Mouse (Mus musculus): ENCODE results near the gene Ttc4. TPM values are rescaled to one million over a fixed set of nuclear protein-coding genes. Genes with fewer than 3 reads are reported as not detected.
A peak's percentile ranks its signal among the peaks of the same experiment; 100 is the strongest.

The Ttc4 gene
- 72.3 and 74.8 TPM in 2 replicates for polyA plus RNA-seq (2014; fragmentation: Nextera tagmentation; extraction: Ambion mirVana)

DNA sequence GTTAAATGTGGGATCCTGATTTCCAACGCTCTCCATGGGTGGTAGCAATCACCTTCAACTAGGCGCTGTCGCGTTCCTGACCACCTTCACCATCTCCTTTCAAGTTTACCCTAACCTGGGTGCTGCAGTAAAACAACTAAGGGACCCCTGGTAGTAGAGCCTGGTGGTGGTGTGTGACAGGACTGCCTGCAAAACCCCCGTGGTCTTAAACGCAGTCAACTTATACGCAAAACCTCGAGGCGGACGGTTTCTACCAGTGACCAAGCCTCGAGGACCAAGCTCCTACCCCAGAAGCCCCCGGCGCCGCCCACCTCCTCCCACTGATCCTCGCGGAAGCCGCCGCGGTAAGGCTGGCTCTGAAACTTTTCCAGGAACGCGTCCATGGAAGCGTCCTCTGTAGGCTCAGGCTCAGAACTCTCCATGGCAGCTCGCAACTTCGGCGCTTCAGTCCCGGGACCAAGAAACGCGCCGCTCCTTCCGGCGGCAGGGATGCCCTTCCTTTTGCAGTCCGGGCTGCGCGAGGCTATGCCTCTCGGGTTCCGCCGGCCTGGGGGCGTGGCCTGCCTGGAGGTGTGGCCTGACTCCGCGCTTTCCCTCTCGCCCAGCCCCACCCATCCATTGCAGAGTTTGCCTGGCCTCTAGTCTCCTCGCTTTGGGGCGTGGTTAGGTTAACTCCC, at the start of gene Ttc4:
Gene Ttc4 (minus strand): TSS at position 503 of the 677 bp plus-strand sequence.
- Histone ChIP-seq H3K4me3 (ENCODE audit: low read depth, low read length) (peak within 1 kb of the TSS; percentile 84), H3K4me1 (replicated peaks; ENCODE audit: control insufficient read depth, insufficient read depth, low read length) (peaks cover 19% of the 10 kb centered on the region), H3K9me3 (ENCODE audit: control insufficient read depth, low read length) (no peaks in the 10 kb centered on the region), H3K27me3 (replicated peaks; ENCODE audit: control insufficient read depth, insufficient read depth, low read length) (no peaks in the 10 kb centered on the region), H3K9ac (ENCODE audit: low read depth, low read length) (peak within 1 kb of the TSS; percentile 82), H3K4me2 (peak within 1 kb of the TSS; percentile 80), H3K36me3 (ENCODE audit: control insufficient read depth, insufficient read depth, low read length) (peaks cover 11% of the 10 kb centered on the region), H3K27ac (ENCODE audit: low read depth, low read length) (peak within 1 kb of the TSS; percentile 72; the same call in 1 of the 2 replicates)
- ATAC-seq (replicated peaks; ENCODE audit: low FRiP score) (peak; percentile 99), DNase-seq (ENCODE audit: low spot score) (peak; percentile 96)
- WGBS = under 1% methylated on average over 43 of the region's 43 CpGs

DNA sequence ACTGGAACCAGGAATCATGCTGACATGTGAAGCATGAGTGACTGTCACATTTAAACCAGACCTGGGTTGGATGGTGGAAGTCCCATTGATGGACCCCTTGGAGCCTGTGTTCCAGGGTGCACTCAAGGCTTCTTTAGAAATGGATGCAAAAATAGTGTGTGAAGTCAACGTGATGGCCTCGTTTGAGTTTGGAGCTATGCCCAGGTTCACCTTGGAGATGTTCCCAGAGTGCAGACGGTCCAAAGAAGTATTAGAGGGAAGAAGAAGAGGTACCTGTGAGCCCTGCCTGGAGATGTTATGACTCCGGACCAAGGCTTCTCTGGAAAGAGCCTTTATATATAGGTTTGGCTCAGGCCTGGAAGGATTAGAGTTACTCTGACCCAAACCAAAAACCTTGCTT, 41.9 kb upstream of the Ttc4 start:
- Histone ChIP-seq H3K4me3 (ENCODE audit: low read depth, low read length) (no peak overlapping the region), H3K36me3 (ENCODE audit: control insufficient read depth, insufficient read depth, low read length) (no peaks in the 10 kb centered on the region), H3K4me1 (replicated peaks; ENCODE audit: control insufficient read depth, insufficient read depth, low read length) (no peaks in the 10 kb centered on the region), H3K4me2 (no peak overlapping the region), H3K9me3 (ENCODE audit: control insufficient read depth, low read length) (no peaks in the 10 kb centered on the region), H3K9ac (ENCODE audit: low read depth, low read length) (no peak overlapping the region), H3K27me3 (replicated peaks; ENCODE audit: control insufficient read depth, insufficient read depth, low read length) (no peaks in the 10 kb centered on the region), H3K27ac (ENCODE audit: low read depth, low read length) (no peak overlapping the region)
- ATAC-seq (replicated peaks; ENCODE audit: low FRiP score) = no peak
- DNase-seq (ENCODE audit: low spot score) = no peak
- WGBS = 83% methylated on average over 4 of the region's 4 CpGs

DNA sequence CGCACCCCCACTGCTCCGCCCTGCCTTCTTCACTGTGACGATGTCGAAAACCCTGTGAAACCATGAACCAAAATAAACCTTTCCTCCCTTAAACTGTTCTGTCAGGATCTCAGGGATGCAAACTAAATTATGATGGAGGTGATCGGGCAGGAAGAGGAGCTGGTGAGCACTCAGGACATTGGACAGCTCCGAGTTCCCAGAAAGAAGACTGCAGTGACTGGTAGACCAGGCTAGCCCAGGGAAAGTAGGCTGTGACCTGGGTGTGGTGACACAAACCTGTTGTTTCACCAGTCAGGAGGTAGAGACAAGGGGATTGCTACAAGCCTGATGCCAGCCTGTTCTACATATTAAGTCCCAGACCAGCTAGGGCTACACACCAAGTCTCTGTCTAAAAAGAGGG, 34.9 kb upstream of the Ttc4 start:
- Histone ChIP-seq H3K27ac (ENCODE audit: low read depth, low read length) (no peak overlapping the region), H3K4me3 (ENCODE audit: low read depth, low read length) (no peak overlapping the region), H3K27me3 (replicated peaks; ENCODE audit: control insufficient read depth, insufficient read depth, low read length) (no peaks in the 10 kb centered on the region; the same call in 1 of the 2 replicates), H3K9me3 (ENCODE audit: control insufficient read depth, low read length) (no peaks in the 10 kb centered on the region), H3K4me2 (no peak overlapping the region), H3K4me1 (replicated peaks; ENCODE audit: control insufficient read depth, insufficient read depth, low read length) (no peaks in the 10 kb centered on the region), H3K36me3 (ENCODE audit: control insufficient read depth, insufficient read depth, low read length) (no peaks in the 10 kb centered on the region), H3K9ac (ENCODE audit: low read depth, low read length) (no peak overlapping the region)
- ATAC-seq (replicated peaks; ENCODE audit: low FRiP score) = no peak
- no peak for DNase-seq (ENCODE audit: low spot score)
- WGBS = 74% methylated on average over 6 of the region's 6 CpGs

GRCm38 (mm10) chr4:106708408-106708807, 29.7 kb upstream of the Ttc4 start:
- H3K9me3 ChIP-seq (ENCODE audit: control insufficient read depth, low read length) = no peaks in the 10 kb centered on the region
- ATAC-seq (replicated peaks; ENCODE audit: low FRiP score) (peak; percentile 47; the same call in 1 of the 2 replicates), DNase-seq (ENCODE audit: low spot score) (peak; percentile 81)
- peak overlapping the region; percentile 28 for H3K4me2 ChIP-seq
- no peaks in the 10 kb centered on the region; the same call in 1 of the 2 replicates for H3K27me3 ChIP-seq (replicated peaks; ENCODE audit: control insufficient read depth, insufficient read depth, low read length)
- no peaks in the 10 kb centered on the region for H3K4me1 ChIP-seq (replicated peaks; ENCODE audit: control insufficient read depth, insufficient read depth, low read length)
- H3K9ac ChIP-seq (ENCODE audit: low read depth, low read length) = no peak overlapping the region
- H3K27ac ChIP-seq (ENCODE audit: low read depth, low read length) = no peak overlapping the region
- WGBS = 5% methylated on average over 8 of the region's 8 CpGs
- H3K4me3 ChIP-seq (ENCODE audit: low read depth, low read length) = no peak overlapping the region
- H3K36me3 ChIP-seq (ENCODE audit: control insufficient read depth, insufficient read depth, low read length) = no peaks in the 10 kb centered on the region

- H3K36me3 ChIP-seq (ENCODE audit: control insufficient read depth, insufficient read depth, low read length) = no peaks in the 10 kb centered on the region
- H3K27ac ChIP-seq (ENCODE audit: low read depth, low read length) = no peak overlapping the region
- H3K4me1 ChIP-seq (replicated peaks; ENCODE audit: control insufficient read depth, insufficient read depth, low read length) = no peaks in the 10 kb centered on the region
- ATAC-seq (replicated peaks; ENCODE audit: low FRiP score) (peak; percentile 45; the same call in 1 of the 2 replicates), DNase-seq (ENCODE audit: low spot score) (no peak)
- H3K27me3 ChIP-seq (replicated peaks; ENCODE audit: control insufficient read depth, insufficient read depth, low read length) = peaks cover under 1% of the 10 kb centered on the region
- no peak overlapping the region for H3K9ac ChIP-seq (ENCODE audit: low read depth, low read length)
- H3K9me3 ChIP-seq (ENCODE audit: control insufficient read depth, low read length) = no peaks in the 10 kb centered on the region
- peak overlapping the region; percentile 28 for H3K4me2 ChIP-seq
- H3K4me3 ChIP-seq (ENCODE audit: low read depth, low read length) = no peak overlapping the region
- 24% methylated on average over 5 of the region's 5 CpGs for WGBS
Measured at GRCm38 (mm10) chr4:106707957-106708356, 29.2 kb upstream of the Ttc4 start.

GRCm38 (mm10) chr4:106705096-106705665, 26.4 kb upstream of the Ttc4 start:
- H3K4me2 ChIP-seq = no peak overlapping the region
- H3K4me1 ChIP-seq (replicated peaks; ENCODE audit: control insufficient read depth, insufficient read depth, low read length) = no peaks in the 10 kb centered on the region
- ATAC-seq (replicated peaks; ENCODE audit: low FRiP score) (no peak), DNase-seq (ENCODE audit: low spot score) (no peak)
- H3K27me3 ChIP-seq (replicated peaks; ENCODE audit: control insufficient read depth, insufficient read depth, low read length) = peaks cover 5% of the 10 kb centered on the region
- H3K4me3 ChIP-seq (ENCODE audit: low read depth, low read length) = no peak overlapping the region
- H3K27ac ChIP-seq (ENCODE audit: low read depth, low read length) = no peak overlapping the region
- 63% methylated on average over 8 of the region's 8 CpGs for WGBS
- no peaks in the 10 kb centered on the region for H3K9me3 ChIP-seq (ENCODE audit: control insufficient read depth, low read length)
- no peak overlapping the region for H3K9ac ChIP-seq (ENCODE audit: low read depth, low read length)
- H3K36me3 ChIP-seq (ENCODE audit: control insufficient read depth, insufficient read depth, low read length) = no peaks in the 10 kb centered on the region

DNA sequence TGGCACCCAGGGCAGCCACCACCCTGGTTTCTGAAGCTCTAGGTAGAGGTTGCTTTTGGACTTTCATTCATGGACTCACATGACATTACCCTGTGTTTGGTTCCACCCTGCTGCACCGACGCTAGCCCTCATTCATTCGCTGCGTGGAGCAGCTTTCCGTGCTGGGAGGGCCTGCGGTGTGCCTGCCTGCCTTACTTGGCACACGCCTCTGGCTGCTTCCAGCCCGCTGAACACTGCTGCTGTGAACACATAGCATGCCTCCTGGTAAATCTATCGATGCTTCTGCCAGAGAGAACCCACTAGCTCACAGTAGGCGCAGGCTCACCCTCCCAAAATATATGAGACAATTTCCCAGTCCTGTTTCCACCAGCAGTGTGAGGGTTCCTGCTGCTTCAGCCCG, 25.7 kb upstream of the Ttc4 start:
- H3K4me1 ChIP-seq (replicated peaks; ENCODE audit: control insufficient read depth, insufficient read depth, low read length) = no peaks in the 10 kb centered on the region
- no peaks in the 10 kb centered on the region for H3K36me3 ChIP-seq (ENCODE audit: control insufficient read depth, insufficient read depth, low read length)
- 73% methylated on average over 11 of the region's 11 CpGs for WGBS
- no peak overlapping the region for H3K4me3 ChIP-seq (ENCODE audit: low read depth, low read length)
- ATAC-seq (replicated peaks; ENCODE audit: low FRiP score) (no peak), DNase-seq (ENCODE audit: low spot score) (no peak)
- H3K4me2 ChIP-seq = no peak overlapping the region
- H3K27me3 ChIP-seq (replicated peaks; ENCODE audit: control insufficient read depth, insufficient read depth, low read length) = peaks cover 5% of the 10 kb centered on the region; the same call in 1 of the 2 replicates
- no peaks in the 10 kb centered on the region for H3K9me3 ChIP-seq (ENCODE audit: control insufficient read depth, low read length)
- no peak overlapping the region for H3K9ac ChIP-seq (ENCODE audit: low read depth, low read length)
- H3K27ac ChIP-seq (ENCODE audit: low read depth, low read length) = no peak overlapping the region

- Histone ChIP-seq H3K4me2 (no peak overlapping the region), H3K4me1 (replicated peaks; ENCODE audit: control insufficient read depth, insufficient read depth, low read length) (no peaks in the 10 kb centered on the region), H3K9ac (ENCODE audit: low read depth, low read length) (no peak overlapping the region), H3K9me3 (ENCODE audit: control insufficient read depth, low read length) (no peaks in the 10 kb centered on the region), H3K4me3 (ENCODE audit: low read depth, low read length) (no peak overlapping the region), H3K27me3 (replicated peaks; ENCODE audit: control insufficient read depth, insufficient read depth, low read length) (peaks cover 5% of the 10 kb centered on the region; the same call in 1 of the 2 replicates), H3K27ac (ENCODE audit: low read depth, low read length) (no peak overlapping the region), H3K36me3 (ENCODE audit: control insufficient read depth, insufficient read depth, low read length) (no peaks in the 10 kb centered on the region)
- 78% methylated on average over 10 of the region's 10 CpGs for WGBS
- DNase-seq (ENCODE audit: low spot score) (no peak), ATAC-seq (replicated peaks; ENCODE audit: low FRiP score) (no peak)
Measured at GRCm38 (mm10) chr4:106703956-106704355, 25.2 kb upstream of the Ttc4 start.

DNA sequence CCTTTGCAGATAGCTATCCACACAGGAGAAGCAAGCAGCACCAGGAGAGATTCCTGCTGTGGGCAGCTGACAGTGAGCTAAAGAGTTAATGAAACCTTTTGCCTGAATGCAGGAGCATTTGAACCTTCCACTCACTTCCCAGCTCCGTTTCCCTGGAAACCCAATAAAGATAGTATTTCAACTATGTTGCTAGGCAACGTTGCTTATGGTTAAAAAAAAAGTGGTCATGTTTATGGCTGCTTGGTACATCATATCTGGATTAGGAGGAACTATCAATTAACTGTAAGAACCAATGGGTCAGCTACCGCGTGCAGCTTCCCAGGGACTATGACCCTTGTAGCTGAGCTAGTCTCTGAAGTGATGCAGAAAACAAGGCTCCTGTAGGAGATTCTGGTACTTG, 22.1 kb upstream of the Ttc4 start:
- Histone ChIP-seq H3K9me3 (ENCODE audit: control insufficient read depth, low read length) (no peaks in the 10 kb centered on the region), H3K4me1 (replicated peaks; ENCODE audit: control insufficient read depth, insufficient read depth, low read length) (no peaks in the 10 kb centered on the region), H3K27me3 (replicated peaks; ENCODE audit: control insufficient read depth, insufficient read depth, low read length) (peaks cover 5% of the 10 kb centered on the region; the same call in 1 of the 2 replicates), H3K27ac (ENCODE audit: low read depth, low read length) (no peak overlapping the region), H3K4me3 (ENCODE audit: low read depth, low read length) (no peak overlapping the region), H3K9ac (ENCODE audit: low read depth, low read length) (no peak overlapping the region), H3K36me3 (ENCODE audit: control insufficient read depth, insufficient read depth, low read length) (no peaks in the 10 kb centered on the region), H3K4me2 (no peak overlapping the region)
- DNase-seq (ENCODE audit: low spot score) = no peak
- ATAC-seq (replicated peaks; ENCODE audit: low FRiP score) = no peak
- 45% methylated on average over 4 of the region's 4 CpGs for WGBS

Data from liver, embryonic 11.5 days (tissue).